9 mouse cellular contexts compared by ENCODE assay signal in genomic region chr2:112591451-112591871, GRCm38 (mm10).
A peak's percentile ranks its signal among the peaks of the same experiment; 100 is the strongest.
DNase-seq lines count a peak whose midpoint lies in the region; ATAC-seq lines count a peak whose summit lies in the region.
"Had no signal": no experiment of that assay in that cellular context is flagged by ENCODE, and none has a peak within 500 bp of the region (broad histone marks: within the 10 kb centered on the region; RNA-seq: fewer than 3 reads in every experiment).

No protein-coding gene starts in this region.

- H3K4me3 ChIP-seq in embryonic facial prominence, embryonic 14.5 days (ENCODE audit: low read depth, low read length), result no peak overlapping the region
- no peak overlapping the region for H3K4me3 ChIP-seq in embryonic facial prominence, embryonic 10.5 days
- no peak overlapping the region for H3K4me3 ChIP-seq in midbrain, embryonic 13.5 days (replicated peaks)
- H3K4me3 ChIP-seq: liver, embryonic 13.5 days had no signal

- peak; percentile 13 for DNase-seq in embryonic facial prominence, embryonic 14.5 days (ENCODE audit: low spot score)
- DNase-seq in embryonic facial prominence, embryonic 10.5 days (ENCODE audit: low spot score), result no peak
- peak; percentile 9 for DNase-seq in urinary bladder, postnatal 14 days (ENCODE audit: low spot score)
- DNase-seq in urinary bladder, adult 2 months (ENCODE audit: low spot score), result no peak
- peak; percentile 60 to 68 for DNase-seq in kidney, postnatal 25 days
- no peak for DNase-seq in thymus, postnatal 10 days (ENCODE audit: low spot score in 2 of 2)
- DNase-seq: liver, embryonic 13.5 days had no signal

- H3K9ac ChIP-seq in embryonic facial prominence, embryonic 14.5 days (ENCODE audit: low read depth, low read length), result no peak overlapping the region
- H3K9ac ChIP-seq in midbrain, embryonic 13.5 days (replicated peaks), result no peak overlapping the region
- H3K9ac ChIP-seq: liver, embryonic 13.5 days had no signal

- ATAC-seq in embryonic facial prominence, embryonic 14.5 days (ENCODE audit: low read depth), result no peak
- no peak for ATAC-seq in midbrain, embryonic 13.5 days
- no peak for ATAC-seq in megakaryocyte-erythroid progenitor cell, adult 5-6 weeks (replicated peaks; ENCODE audit: low FRiP score, low TSS enrichment, poor library complexity, severe bottlenecking)

- H3K36me3 ChIP-seq in embryonic facial prominence, embryonic 14.5 days (ENCODE audit: control insufficient read depth, insufficient read depth, low read length), result no peaks in the 10 kb centered on the region
- H3K36me3 ChIP-seq in embryonic facial prominence, embryonic 10.5 days (replicated peaks), result no peaks in the 10 kb centered on the region
- H3K36me3 ChIP-seq in midbrain, embryonic 13.5 days, result no peaks in the 10 kb centered on the region
- H3K36me3 ChIP-seq: liver, embryonic 13.5 days had no signal

- WGBS in embryonic facial prominence, embryonic 14.5 days, result 78% methylated on average over 6 of the region's 6 CpGs
- WGBS in embryonic facial prominence, embryonic 10.5 days, result 65% methylated on average over 6 of the region's 6 CpGs
- 28% methylated on average over 6 of the region's 6 CpGs for WGBS in midbrain, embryonic 13.5 days

- H3K9me3 ChIP-seq in embryonic facial prominence, embryonic 14.5 days (ENCODE audit: control insufficient read depth, low read length), result no peaks in the 10 kb centered on the region
- H3K9me3 ChIP-seq in embryonic facial prominence, embryonic 10.5 days, result no peaks in the 10 kb centered on the region
- no peaks in the 10 kb centered on the region for H3K9me3 ChIP-seq in midbrain, embryonic 13.5 days
- H3K9me3 ChIP-seq: liver, embryonic 13.5 days had no signal

- H3K27me3 ChIP-seq in embryonic facial prominence, embryonic 14.5 days (replicated peaks; ENCODE audit: control insufficient read depth, insufficient read depth, low read length), result no peaks in the 10 kb centered on the region
- H3K27me3 ChIP-seq in embryonic facial prominence, embryonic 10.5 days (replicated peaks; ENCODE audit: low read depth, poor library complexity, severe bottlenecking), result no peaks in the 10 kb centered on the region
- no peaks in the 10 kb centered on the region for H3K27me3 ChIP-seq in midbrain, embryonic 13.5 days
- H3K27me3 ChIP-seq: liver, embryonic 13.5 days had no signal

- no peaks in the 10 kb centered on the region for H3K4me1 ChIP-seq in embryonic facial prominence, embryonic 14.5 days (ENCODE audit: control insufficient read depth, insufficient read depth, low read length)
- H3K4me1 ChIP-seq in embryonic facial prominence, embryonic 10.5 days, result no peaks in the 10 kb centered on the region
- no peaks in the 10 kb centered on the region for H3K4me1 ChIP-seq in midbrain, embryonic 13.5 days (replicated peaks)

- no peak overlapping the region for H3K27ac ChIP-seq in embryonic facial prominence, embryonic 14.5 days (replicated peaks; ENCODE audit: low read depth, low read length)
- no peak overlapping the region for H3K27ac ChIP-seq in embryonic facial prominence, embryonic 10.5 days (replicated peaks)
- 0 out of 2 replicates have a peak overlapping the region, but pooled peaks have one; percentile 1 for H3K27ac ChIP-seq in midbrain, embryonic 13.5 days
- H3K27ac ChIP-seq: liver, embryonic 13.5 days had no signal

- no peak overlapping the region for H3K4me2 ChIP-seq in embryonic facial prominence, embryonic 14.5 days (ENCODE audit: low read depth, low read length)
- H3K4me2 ChIP-seq in midbrain, embryonic 13.5 days (replicated peaks), result no peak overlapping the region
- H3K4me2 ChIP-seq: liver, embryonic 13.5 days had no signal

Comparison
In these comparisons a context has a peak if more than half of its experiments do, and no peak if none do; other contexts are left out.
1. DNase-seq: peak in embryonic facial prominence, embryonic 14.5 days (single experiment), urinary bladder, postnatal 14 days (single experiment) and kidney, postnatal 25 days (2 of 2); none in embryonic facial prominence, embryonic 10.5 days (single experiment), urinary bladder, adult 2 months (single experiment) and thymus, postnatal 10 days (0 of 2).